Mouse (Mus musculus) ovary, postnatal 14 days (tissue): ENCODE results near the gene Gopc.
"Not testable (repeated sequence)": the region's sequence is repeated elsewhere in the genome, so short reads cannot be mapped to it uniquely, and the experiment has no call there.

Experiments
- DNase-seq: peaks from one replicate; pipeline ENCODE4 v3.0.0; 2022; ENCODE audit warnings: low spot score

Gene Gopc

GRCm38 (mm10) chr10:52298568-52298967 is 83.4 kb downstream of the Gopc start:
- not testable (repeated sequence) for DNase-seq

GRCm38 (mm10) chr10:52295934-52296333 is 86.0 kb downstream of the Gopc start:
- no peak for DNase-seq

- DNase-seq: no peak
Measured at GRCm38 (mm10) chr10:52293921-52294577, 87.9 kb downstream of the Gopc start.

GRCm38 (mm10) chr10:52292391-52292790 is 89.5 kb downstream of the Gopc start:
- not testable (repeated sequence) for DNase-seq

GRCm38 (mm10) chr10:52289261-52289660 is 92.7 kb downstream of the Gopc start:
- no peak for DNase-seq

- no peak for DNase-seq
Measured at GRCm38 (mm10) chr10:52287852-52288533, 93.9 kb downstream of the Gopc start.
